In the genomic region with DNA sequence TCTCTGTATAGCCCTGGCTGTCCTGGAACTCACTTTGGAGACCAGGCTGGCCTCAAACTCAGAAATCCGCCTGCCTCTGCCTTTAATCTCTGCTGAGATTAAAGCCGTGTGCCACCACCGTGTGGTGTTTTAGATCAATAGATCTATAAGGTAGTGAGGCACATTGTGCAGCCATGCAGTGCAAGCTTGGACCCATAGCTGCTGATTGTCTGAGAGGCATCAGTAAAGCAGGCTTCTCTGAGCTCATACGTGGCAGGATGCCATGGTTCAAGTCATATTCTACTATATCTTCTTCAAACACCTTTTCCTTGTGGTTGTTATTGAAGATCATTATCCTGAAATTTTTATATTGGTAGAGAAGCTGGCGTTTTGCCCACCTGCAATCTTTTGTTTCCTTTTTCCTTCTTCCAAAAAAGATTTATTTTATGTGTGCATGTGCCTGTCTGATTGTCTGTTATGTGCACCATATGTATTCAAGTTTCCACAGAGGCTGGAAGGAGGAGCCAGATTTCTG, we compare ENCODE assay signal across 23 mouse cellular contexts.
"Had no signal": no experiment of that assay in that cellular context is flagged by ENCODE, and none has a peak within 500 bp of the region (broad histone marks: within the 10 kb centered on the region; RNA-seq: fewer than 3 reads in every experiment).

No protein-coding gene starts in this region.

- H3K36me3 ChIP-seq: limb, embryonic 15.5 days; midbrain, embryonic 10.5 days; midbrain, embryonic 13.5 days; neural tube, embryonic 13.5 days; stomach, embryonic 15.5 days had no signal

- H3K27ac ChIP-seq: kidney, postnatal 0 days; layer of hippocampus, adult 2 months; limb, embryonic 15.5 days; liver, embryonic 14.5 days; midbrain, embryonic 10.5 days; midbrain, embryonic 13.5 days; neural tube, embryonic 13.5 days; stomach, embryonic 15.5 days had no signal

- ATAC-seq: intestine, postnatal 0 days; liver, postnatal 0 days; midbrain, embryonic 13.5 days; midbrain, embryonic 16.5 days had no signal

- H3K4me2 ChIP-seq: limb, embryonic 15.5 days; liver, embryonic 11.5 days; midbrain, embryonic 13.5 days; neural tube, embryonic 13.5 days; stomach, embryonic 15.5 days had no signal

- H3K4me3 ChIP-seq: layer of hippocampus, adult 2 months; limb, embryonic 15.5 days; midbrain, embryonic 10.5 days; midbrain, embryonic 13.5 days; myocyte; neural tube, embryonic 13.5 days; stomach, embryonic 15.5 days had no signal

- H3K4me1 ChIP-seq: limb, embryonic 15.5 days; neural tube, embryonic 13.5 days; stomach, embryonic 15.5 days had no signal

- H3K9me3 ChIP-seq: limb, embryonic 15.5 days; midbrain, embryonic 10.5 days; midbrain, embryonic 13.5 days; neural tube, embryonic 13.5 days; stomach, embryonic 15.5 days had no signal

- H3K27me3 ChIP-seq: limb, embryonic 15.5 days; midbrain, embryonic 13.5 days; neural tube, embryonic 13.5 days; stomach, embryonic 15.5 days had no signal

- DNase-seq: kidney, adult 2 months; kidney, postnatal 25 days; layer of hippocampus, adult 9-11 months; liver, postnatal 0 days; lung, postnatal 14 days; lung, postnatal 4 days; retina, postnatal 1 day; right cerebral cortex, postnatal 25 days; spleen, adult 18-20 months; thymus, adult 18-20 months; thymus, postnatal 4 days had no signal

- H3K9ac ChIP-seq: limb, embryonic 15.5 days; liver, embryonic 14.5 days; liver, postnatal 0 days; midbrain, embryonic 13.5 days; neural tube, embryonic 13.5 days; stomach, embryonic 15.5 days had no signal
